Mouse (Mus musculus): ENCODE data around the gene Pbx1. TPM values are rescaled to one million over a fixed set of nuclear protein-coding genes. Genes with fewer than 3 reads are reported as not detected.
A peak's percentile ranks its signal among the peaks of the same experiment; 100 is the strongest.

Pbx1 gene
- polyA plus RNA-seq, 1 experiment from 2014 or later = 73.7 TPM

GRCm38 (mm10) chr1:168290236-168290985 lies 141.7 kb downstream of the Pbx1 start:
- WGBS = 79% methylated on average over 8 of the region's 8 CpGs
- Histone ChIP-seq H3K4me3 (no peak overlapping the region), H3K4me2 (replicated peaks) (no peak overlapping the region), H3K9ac (replicated peaks) (no peak overlapping the region), H3K27me3 (no peaks in the 10 kb centered on the region), H3K4me1 (peaks cover 74% of the 10 kb centered on the region), H3K27ac (replicated peaks) (peak overlapping the region; percentile 96; the same call in 1 of the 2 replicates), H3K9me3 (no peaks in the 10 kb centered on the region), H3K36me3 (no peaks in the 10 kb centered on the region)
- no peak for ATAC-seq (ENCODE audit: low FRiP score, low read depth)

- ATAC-seq (ENCODE audit: low FRiP score, low read depth) = no peak
- Histone ChIP-seq H3K27ac (replicated peaks) (peak overlapping the region; percentile 96), H3K9me3 (no peaks in the 10 kb centered on the region), H3K4me1 (peaks cover 88% of the 10 kb centered on the region), H3K36me3 (no peaks in the 10 kb centered on the region), H3K9ac (replicated peaks) (peak overlapping the region; percentile 50; the same call in 1 of the 2 replicates), H3K4me3 (no peak overlapping the region), H3K4me2 (replicated peaks) (peak overlapping the region; percentile 10), H3K27me3 (no peaks in the 10 kb centered on the region)
- WGBS = 44% methylated on average over 10 of the region's 10 CpGs
Observed at GRCm38 (mm10) chr1:168288891-168289545, 143.1 kb downstream of the Pbx1 start.

DNA sequence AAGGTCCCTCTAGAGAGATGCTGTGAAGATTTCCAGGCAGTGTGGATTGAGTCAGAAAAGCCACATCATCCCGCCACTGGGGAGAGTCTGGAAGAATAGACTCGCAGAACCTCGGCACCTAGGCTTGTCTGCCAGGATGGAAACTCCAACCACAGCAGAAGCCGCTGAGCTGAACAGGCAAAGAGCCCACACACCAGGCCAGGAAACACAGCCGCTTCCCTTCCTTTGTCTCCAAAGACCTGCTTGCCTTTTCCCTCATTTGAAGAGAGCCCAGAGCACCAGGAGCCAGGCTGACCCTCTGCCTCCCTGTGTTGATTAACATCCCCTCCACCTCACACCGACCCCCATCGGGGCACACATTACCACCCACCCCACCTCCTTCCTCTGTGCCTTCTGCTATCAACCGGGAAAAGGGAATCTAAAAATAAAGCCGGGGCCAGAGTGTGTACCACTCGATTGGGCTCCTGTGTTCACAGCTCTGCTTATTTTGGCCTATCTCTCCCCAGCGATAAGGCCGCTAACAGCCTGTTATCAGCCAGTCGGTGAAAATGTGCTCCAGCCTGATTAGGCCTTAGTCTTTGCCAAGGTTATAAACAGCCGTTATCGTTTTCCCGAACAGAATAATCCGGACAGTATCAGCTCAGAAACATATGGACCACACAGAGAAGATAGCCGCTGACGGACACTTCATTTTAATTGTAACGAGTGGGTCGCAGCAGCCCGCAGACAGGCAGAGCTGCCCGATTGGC lies 144.1 kb downstream of the Pbx1 start:
- peaks cover 97% of the 10 kb centered on the region for H3K4me1 ChIP-seq
- peak overlapping the region; percentile 96 for H3K27ac ChIP-seq (replicated peaks)
- H3K27me3 ChIP-seq = no peaks in the 10 kb centered on the region
- 15% methylated on average over 23 of the region's 23 CpGs for WGBS
- H3K9me3 ChIP-seq = no peaks in the 10 kb centered on the region
- H3K4me3 ChIP-seq = peak overlapping the region; percentile 3; the same call in 1 of the 2 replicates
- H3K9ac ChIP-seq (replicated peaks) = peak overlapping the region; percentile 50
- H3K4me2 ChIP-seq (replicated peaks) = peak overlapping the region; percentile 35
- no peaks in the 10 kb centered on the region for H3K36me3 ChIP-seq
- ATAC-seq (ENCODE audit: low FRiP score, low read depth) = peak; percentile 72

DNA sequence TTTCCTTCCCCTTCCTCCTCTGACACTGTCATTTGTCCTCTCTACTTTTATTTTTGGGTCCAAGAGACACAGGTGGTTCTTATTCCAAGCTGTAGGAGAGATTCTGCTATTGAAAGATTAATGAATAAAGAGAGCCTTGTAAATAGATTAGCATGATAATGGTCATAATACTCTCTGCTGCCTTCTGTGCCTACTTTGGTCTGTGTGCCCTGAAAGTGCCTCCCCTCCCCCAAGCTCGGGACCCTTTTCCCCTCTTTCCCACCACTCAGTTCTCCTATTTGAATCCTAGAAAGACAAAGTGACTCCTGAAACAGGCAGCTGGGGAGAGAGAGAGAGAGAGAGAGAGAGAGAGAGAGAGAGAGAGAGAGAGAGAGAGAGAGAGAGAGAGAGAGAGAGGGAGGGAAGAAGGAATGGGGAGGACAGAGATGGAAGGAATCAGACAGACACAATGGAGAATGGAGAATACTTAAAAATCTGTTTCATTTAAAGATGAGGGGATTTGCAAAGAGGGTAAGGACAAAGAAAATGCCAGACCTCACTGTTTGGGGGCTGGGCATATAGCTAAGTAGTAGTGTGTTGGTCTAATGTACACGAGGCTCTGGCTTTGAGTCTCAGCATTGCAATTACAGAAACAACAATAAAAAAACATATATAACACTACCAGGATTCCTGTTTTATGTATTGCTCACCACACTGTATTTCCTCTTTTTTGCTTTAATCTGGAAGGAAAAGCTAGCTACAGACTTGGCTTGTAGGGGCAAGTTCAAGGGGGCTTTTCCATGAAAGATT lies 145.0 kb downstream of the Pbx1 start:
- no peaks in the 10 kb centered on the region for H3K27me3 ChIP-seq

DNA sequence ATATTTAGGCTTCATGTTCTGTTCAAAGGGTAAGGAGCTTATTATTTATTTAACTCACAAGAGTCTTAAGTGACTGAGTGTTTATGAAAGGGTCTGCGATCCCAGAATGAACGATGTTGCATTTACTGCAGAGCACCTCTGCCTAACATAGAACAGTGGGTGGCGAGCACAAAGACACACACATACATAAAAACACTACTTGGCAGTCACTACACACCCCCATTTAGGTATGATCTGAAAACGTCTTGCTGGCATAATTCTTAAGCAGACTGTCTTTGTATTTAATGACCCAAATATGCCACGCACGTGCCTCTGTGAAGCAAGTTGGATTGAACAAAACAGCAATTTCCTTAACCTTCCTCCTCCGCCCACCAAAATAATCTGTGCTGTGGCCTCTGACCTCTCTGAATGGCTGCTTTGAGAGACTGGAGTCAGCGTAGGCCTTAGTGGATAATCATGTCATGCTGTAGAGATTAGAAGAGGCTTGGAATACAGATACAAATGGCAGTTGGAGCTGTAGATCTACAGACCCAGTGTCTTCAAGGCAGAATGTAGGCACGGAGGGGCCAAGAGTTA lies 147.4 kb downstream of the Pbx1 start:
- H3K9ac ChIP-seq (replicated peaks) = no peak overlapping the region; the same call in 1 of the 2 replicates
- no peak overlapping the region for H3K4me2 ChIP-seq (replicated peaks)
- no peaks in the 10 kb centered on the region for H3K9me3 ChIP-seq
- H3K36me3 ChIP-seq = no peaks in the 10 kb centered on the region
- no peak for ATAC-seq (ENCODE audit: low FRiP score, low read depth)
- H3K27me3 ChIP-seq = no peaks in the 10 kb centered on the region
- H3K27ac ChIP-seq (replicated peaks) = peak overlapping the region; percentile 66
- H3K4me1 ChIP-seq = peaks cover 77% of the 10 kb centered on the region
- WGBS = 13% methylated on average over 9 of the region's 9 CpGs
- H3K4me3 ChIP-seq = no peak overlapping the region

More for the DNA sequence above, 145.0 kb downstream of the Pbx1 start:
- Histone ChIP-seq H3K27ac (replicated peaks) (peak overlapping the region; percentile 96), H3K9ac (replicated peaks) (peak overlapping the region; percentile 24; the same call in 1 of the 2 replicates), H3K9me3 (no peaks in the 10 kb centered on the region), H3K4me1 (peaks cover 91% of the 10 kb centered on the region), H3K36me3 (no peaks in the 10 kb centered on the region), H3K4me2 (replicated peaks) (peak overlapping the region; percentile 35), H3K4me3 (no peak overlapping the region)
- 16% methylated on average over 2 of the region's 2 CpGs for WGBS
- ATAC-seq (ENCODE audit: low FRiP score, low read depth) = peak; percentile 48

DNA sequence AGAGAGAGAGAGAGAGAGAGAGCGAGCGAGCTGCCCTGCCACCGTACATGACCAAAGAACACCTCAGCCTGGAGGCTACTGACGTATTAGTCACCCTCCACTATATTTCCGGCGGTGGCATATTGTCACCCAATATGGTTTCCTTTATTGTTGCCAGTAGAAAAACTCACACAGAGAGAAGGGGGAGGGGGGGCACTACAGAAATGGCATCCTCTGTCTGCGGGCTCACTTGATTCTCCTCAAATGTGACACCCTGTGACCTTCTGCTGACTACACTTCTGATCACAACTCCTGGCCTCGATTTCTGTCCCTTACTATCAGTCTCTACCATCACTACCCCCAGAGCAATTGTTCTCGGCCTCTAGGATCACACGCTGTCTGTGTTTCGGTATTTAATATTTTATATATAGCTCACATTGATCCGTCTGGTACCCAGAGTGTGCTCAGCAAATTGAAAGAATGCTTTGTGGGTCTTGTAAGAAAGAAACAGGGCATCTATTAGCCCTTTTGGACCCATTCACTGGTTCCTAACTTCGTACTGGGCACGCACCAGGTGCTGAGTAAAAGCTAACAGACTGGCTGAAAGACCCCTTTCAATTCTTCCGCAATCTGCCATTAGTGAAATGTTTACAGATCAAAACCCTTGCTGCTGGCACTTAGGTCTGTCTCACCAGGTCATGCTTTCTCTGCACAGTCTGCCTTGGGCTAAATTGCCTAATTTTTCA lies 148.1 kb downstream of the Pbx1 start:
- Histone ChIP-seq H3K9ac (replicated peaks) (no peak overlapping the region; the same call in none of the 2 replicates), H3K4me3 (no peak overlapping the region), H3K36me3 (no peaks in the 10 kb centered on the region), H3K9me3 (no peaks in the 10 kb centered on the region), H3K27me3 (no peaks in the 10 kb centered on the region), H3K27ac (replicated peaks) (peak overlapping the region; percentile 66), H3K4me1 (peaks cover 70% of the 10 kb centered on the region), H3K4me2 (replicated peaks) (no peak overlapping the region)
- no peak for ATAC-seq (ENCODE audit: low FRiP score, low read depth)
- WGBS = 55% methylated on average over 15 of the region's 15 CpGs

GRCm38 (mm10) chr1:168283421-168283820 lies 148.6 kb downstream of the Pbx1 start:
- no peaks in the 10 kb centered on the region for H3K27me3 ChIP-seq
- no peak overlapping the region for H3K27ac ChIP-seq (replicated peaks)
- H3K9me3 ChIP-seq = no peaks in the 10 kb centered on the region
- H3K36me3 ChIP-seq = no peaks in the 10 kb centered on the region
- ATAC-seq (ENCODE audit: low FRiP score, low read depth) = no peak
- WGBS = 82% methylated on average over 2 of the region's 2 CpGs
- H3K9ac ChIP-seq (replicated peaks) = no peak overlapping the region
- peaks cover 64% of the 10 kb centered on the region for H3K4me1 ChIP-seq
- no peak overlapping the region for H3K4me3 ChIP-seq
- no peak overlapping the region for H3K4me2 ChIP-seq (replicated peaks)

GRCm38 (mm10) chr1:168275678-168276077 lies 156.4 kb downstream of the Pbx1 start:
- Histone ChIP-seq H3K36me3 (no peaks in the 10 kb centered on the region), H3K27me3 (no peaks in the 10 kb centered on the region), H3K9me3 (no peaks in the 10 kb centered on the region), H3K9ac (replicated peaks) (no peak overlapping the region), H3K27ac (replicated peaks) (peak overlapping the region; percentile 59), H3K4me1 (peaks cover 26% of the 10 kb centered on the region), H3K4me3 (no peak overlapping the region), H3K4me2 (replicated peaks) (no peak overlapping the region)
- ATAC-seq (ENCODE audit: low FRiP score, low read depth) = peak; percentile 76
- WGBS = 50% methylated on average over 5 of the region's 5 CpGs

DNA sequence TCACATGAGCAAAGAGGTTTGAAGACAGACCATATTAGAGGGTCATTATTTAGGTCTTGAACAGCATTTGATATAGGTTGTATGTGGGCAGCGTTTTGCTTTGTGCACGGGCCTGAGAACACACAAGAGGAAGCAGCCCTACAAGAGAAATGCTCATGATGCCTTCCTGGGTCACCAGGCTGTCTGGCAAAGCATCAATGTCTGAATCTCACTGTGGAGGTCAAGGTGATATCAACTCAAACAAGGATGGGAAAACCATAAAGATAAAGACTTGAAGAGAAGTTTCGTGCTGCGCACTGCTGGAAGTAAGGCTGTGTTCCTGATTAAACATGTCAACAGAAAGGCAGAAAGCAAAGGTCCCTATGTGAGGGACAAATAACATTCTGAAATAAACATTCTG lies 157.8 kb downstream of the Pbx1 start:
- Histone ChIP-seq H3K27ac (replicated peaks) (no peak overlapping the region), H3K9me3 (no peaks in the 10 kb centered on the region), H3K4me1 (peaks cover 34% of the 10 kb centered on the region), H3K4me2 (replicated peaks) (no peak overlapping the region), H3K36me3 (no peaks in the 10 kb centered on the region), H3K4me3 (no peak overlapping the region), H3K27me3 (no peaks in the 10 kb centered on the region), H3K9ac (replicated peaks) (no peak overlapping the region)
- no peak for ATAC-seq (ENCODE audit: low FRiP score, low read depth)
- 94% methylated on average over 4 of the region's 4 CpGs for WGBS

GRCm38 (mm10) chr1:168272091-168272490 lies 160.0 kb downstream of the Pbx1 start:
- 93% methylated on average over 2 of the region's 2 CpGs for WGBS
- Histone ChIP-seq H3K36me3 (no peaks in the 10 kb centered on the region), H3K9ac (replicated peaks) (no peak overlapping the region), H3K4me1 (peaks cover 43% of the 10 kb centered on the region), H3K4me3 (no peak overlapping the region), H3K27ac (replicated peaks) (no peak overlapping the region), H3K27me3 (no peaks in the 10 kb centered on the region), H3K9me3 (no peaks in the 10 kb centered on the region), H3K4me2 (replicated peaks) (no peak overlapping the region)
- no peak for ATAC-seq (ENCODE audit: low FRiP score, low read depth)

DNA sequence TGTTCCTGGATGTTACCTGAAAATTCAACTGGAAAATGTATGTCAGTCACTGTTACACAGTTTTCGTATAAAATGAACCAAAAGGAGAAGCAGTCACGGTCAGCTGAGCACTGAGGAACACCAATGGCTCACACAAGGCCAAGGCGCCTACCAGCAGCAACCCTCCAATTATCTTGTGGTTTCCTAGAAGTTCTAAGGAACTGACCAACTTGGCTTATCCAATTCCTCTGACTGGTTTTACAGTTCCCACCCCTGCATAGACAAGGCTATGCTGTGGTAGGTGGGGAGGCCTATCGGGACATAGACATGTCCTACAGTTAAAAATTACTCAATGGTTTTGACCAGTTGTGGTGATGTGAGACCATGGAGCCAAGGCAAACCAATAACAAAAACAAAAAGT lies 160.9 kb downstream of the Pbx1 start:
- Histone ChIP-seq H3K4me3 (no peak overlapping the region), H3K4me1 (peaks cover 35% of the 10 kb centered on the region), H3K9me3 (no peaks in the 10 kb centered on the region), H3K9ac (replicated peaks) (no peak overlapping the region), H3K27me3 (no peaks in the 10 kb centered on the region), H3K4me2 (replicated peaks) (no peak overlapping the region), H3K27ac (replicated peaks) (no peak overlapping the region), H3K36me3 (no peaks in the 10 kb centered on the region)
- WGBS = 94% methylated on average over 4 of the region's 4 CpGs
- ATAC-seq (ENCODE audit: low FRiP score, low read depth) = no peak
